Mouse (Mus musculus) layer of hippocampus, postnatal 10 days (tissue): ENCODE data around the gene Notch4. TPM values are rescaled to one million over a fixed set of nuclear protein-coding genes. Genes with fewer than 3 reads are reported as not detected.
"Not testable (repeated sequence)": the region's sequence is repeated elsewhere in the genome, so short reads cannot be mapped to it uniquely, and the experiment has no call there.

Experiments used
- DNase-seq, 2 experiments: peaks; one replicate each; pipeline ENCODE4 v3.0.0; 2021; ENCODE audit warnings: low spot score in 2 of 2
- long read RNA-seq: library from polyadenylated mRNA; stranded (forward); transcript quantifications from one replicate; pipeline ENCODE4 v2.0.0, GENCODE M21; 2023
- total RNA-seq, 2 experiments: library from RNA; stranded (reverse); gene quantifications; 2 replicates each; pipeline ENCODE4 v1.2.3; 2021

Gene Notch4
- total RNA-seq = 10 to 100 TPM; 12.9 to 13.0 TPM
- long read RNA-seq, partial matches to known transcripts = 5 of 6 reads
- long read RNA-seq, other reads (novel, unspliced or antisense) = 0 of 6 reads

GRCm38 (mm10) chr17:34564003-34564421, at the start of gene Notch4:
Notch4 (plus strand) TSS chr17:34564268.
- DNase-seq = no peak

DNA sequence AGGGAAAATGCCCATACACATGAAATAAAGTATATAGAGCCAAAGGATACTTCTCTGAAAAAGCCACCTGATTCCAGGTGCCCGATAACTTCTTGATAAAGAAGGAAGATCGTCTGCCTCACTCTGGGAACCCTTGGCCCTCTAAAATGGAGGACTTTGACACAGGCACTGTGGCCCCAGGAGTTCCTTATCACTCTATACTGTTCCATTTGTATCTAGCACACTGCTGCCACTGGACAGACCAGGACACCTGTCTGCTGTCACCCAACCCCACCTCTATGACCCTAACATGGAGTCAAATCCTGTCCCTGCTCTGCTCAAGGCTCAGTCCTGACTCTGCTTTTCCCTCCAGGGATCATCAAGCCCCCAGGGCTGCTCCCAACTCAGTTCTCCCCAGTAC, 47.6 kb upstream of the Notch4 start:
- DNase-seq = no peak

DNA sequence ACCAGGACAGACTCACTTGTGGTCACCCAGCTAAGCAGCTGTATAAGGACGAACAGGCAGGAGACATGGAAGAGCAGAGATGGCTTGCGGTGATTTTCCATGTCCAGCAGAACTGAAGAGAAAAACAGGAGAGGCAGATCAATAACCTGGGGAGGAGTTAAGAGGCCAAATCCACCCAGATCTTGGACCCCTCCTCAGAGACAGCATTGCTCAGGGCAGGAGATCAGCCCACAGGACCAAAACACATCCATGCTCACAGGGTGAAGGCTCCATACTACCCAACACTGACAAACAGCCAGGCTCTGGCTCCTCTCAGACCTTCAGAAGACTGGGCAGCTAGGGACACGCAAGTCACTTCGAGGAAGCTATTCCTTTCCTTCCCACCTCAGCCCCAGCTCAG, 46.8 kb upstream of the Notch4 start, which contains the start of gene Btnl6:
Btnl6 (minus strand) TSS at position 101 of the 400 bp plus-strand sequence.
- DNase-seq = no peak

DNA sequence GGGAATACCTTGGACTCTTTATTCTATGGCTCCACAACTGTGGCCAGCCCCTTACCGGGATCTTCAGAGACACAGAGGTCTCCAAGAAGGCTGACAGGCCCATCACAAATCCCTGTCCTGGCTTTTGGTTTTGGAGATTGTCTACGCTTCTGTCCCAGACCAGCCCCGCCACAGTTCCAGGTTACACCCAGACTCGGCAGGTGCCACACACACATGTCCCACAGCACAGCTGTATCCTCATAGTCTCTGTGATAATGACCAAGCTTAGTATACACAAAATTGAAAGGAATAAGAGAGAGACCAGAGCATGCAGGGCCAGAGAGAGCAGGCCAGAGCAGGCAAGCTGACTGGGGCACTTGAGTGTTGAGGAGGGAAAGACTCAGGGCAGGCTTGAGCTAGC, 46.3 kb upstream of the Notch4 start:
- no peak for DNase-seq

- not testable (repeated sequence) for DNase-seq
Observed at GRCm38 (mm10) chr17:34518571-34518970, 45.5 kb upstream of the Notch4 start.

- no peak for DNase-seq
Observed at GRCm38 (mm10) chr17:34519001-34519400, 45.1 kb upstream of the Notch4 start.

GRCm38 (mm10) chr17:34532671-34533070, 31.4 kb upstream of the Notch4 start:
- no peak for DNase-seq

- not testable (repeated sequence) for DNase-seq
Observed at GRCm38 (mm10) chr17:34543567-34543966, 20.5 kb upstream of the Notch4 start.

DNA sequence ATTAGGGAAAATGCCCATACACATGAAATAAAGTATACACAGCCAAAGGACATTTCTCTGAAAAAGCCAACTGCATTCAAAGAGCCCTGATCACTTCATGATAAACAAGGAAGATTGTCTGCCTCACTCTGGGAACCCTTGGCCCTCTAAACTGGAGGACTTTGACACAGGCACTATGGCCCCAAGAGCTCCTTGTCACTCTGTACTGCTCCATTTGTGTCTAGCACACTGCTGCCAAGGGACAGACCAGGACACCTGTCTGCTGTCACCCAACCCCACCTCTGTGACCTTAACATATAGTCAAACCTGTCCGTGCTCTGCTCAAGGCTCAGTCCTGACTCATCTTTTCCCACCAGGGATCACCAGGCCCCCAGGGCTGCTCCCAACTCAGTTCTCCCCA, 17.3 kb upstream of the Notch4 start:
- DNase-seq = no peak

- no peak for DNase-seq
Observed at GRCm38 (mm10) chr17:34547601-34548000, 16.5 kb upstream of the Notch4 start.

GRCm38 (mm10) chr17:34549156-34549555, 14.9 kb upstream of the Notch4 start:
- DNase-seq = no peak

DNA sequence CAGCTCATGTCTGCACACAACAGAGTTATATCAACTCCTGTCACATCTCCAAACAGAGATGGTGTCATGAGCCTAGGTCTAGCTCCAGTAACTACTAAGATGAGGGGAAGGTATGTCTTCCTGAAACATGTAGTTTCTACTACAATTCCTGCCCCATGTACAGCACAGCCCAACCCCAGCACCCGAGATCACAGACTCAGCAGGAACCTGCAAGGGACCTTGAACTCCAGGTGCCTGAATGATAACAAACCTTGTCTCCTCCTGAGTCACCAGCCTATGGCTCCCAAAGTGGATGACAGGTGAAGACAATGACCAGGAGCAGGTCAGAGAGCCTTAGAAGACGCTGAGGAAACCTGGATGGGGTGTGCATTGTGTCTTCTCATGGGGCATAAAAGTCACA, 14.2 kb upstream of the Notch4 start:
- no peak for DNase-seq

DNA sequence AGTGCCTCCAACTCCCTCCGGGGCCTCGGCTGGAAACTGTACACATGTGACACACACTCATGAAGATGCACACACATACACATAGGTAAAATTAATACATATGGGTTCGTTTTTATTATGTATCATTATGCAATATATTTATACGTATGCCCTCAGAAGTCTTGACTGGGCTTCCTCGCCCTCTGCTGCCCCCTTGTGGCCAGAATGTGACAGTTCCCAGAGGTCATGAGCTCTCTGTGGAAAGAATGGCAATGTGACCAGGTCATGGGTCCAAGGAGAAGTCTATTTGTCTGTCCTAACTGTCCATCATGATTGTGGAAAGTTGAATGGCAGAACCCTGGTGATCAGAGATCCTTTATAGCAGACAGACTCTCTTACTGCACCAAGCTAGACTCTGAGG, 8.6 kb upstream of the Notch4 start:
- DNase-seq = peak; percentile 72 to 79

GRCm38 (mm10) chr17:34556406-34556805, 7.7 kb upstream of the Notch4 start:
- no peak for DNase-seq

DNA sequence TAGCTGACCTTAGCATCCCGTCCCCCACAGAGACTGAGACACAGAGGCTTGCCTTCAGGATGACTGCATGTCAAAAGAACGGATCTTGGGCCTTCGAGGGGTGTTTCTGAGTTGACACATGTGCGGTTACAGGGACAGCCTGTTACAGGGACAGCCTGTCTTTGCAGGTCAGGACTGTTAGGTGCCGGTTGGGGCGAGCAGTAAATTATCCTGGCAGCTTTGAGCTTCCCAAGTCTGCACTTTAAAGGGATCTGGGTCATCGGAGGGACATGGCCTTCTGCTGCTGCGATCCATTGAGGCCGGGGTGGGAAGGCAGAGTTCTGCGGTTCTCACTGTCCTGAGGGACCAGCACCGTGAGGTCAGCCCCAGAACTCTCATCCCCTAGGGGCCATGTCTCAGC, 6.7 kb upstream of the Notch4 start:
- DNase-seq = no peak

DNA sequence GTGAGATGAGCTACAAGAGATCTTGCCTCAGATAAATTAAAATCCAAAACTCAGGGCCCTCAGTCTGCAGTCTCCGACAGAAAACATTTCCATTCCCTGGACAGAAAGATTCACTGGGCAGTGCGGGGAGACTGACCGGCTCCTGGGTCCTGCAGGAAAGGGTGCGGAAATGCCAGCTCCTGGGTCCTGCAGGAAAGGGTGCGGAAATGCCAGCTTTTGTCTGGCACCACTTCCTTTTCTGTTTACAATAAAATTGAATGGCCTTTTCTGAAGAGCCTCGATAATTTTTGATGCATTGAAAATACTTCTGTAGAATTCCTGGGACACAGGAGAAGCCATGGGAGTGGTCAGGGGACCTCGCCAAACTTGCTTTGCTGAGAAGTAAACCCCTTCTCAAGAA, 5.0 kb upstream of the Notch4 start:
- DNase-seq = no peak

- DNase-seq = no peak
Observed at GRCm38 (mm10) chr17:34559895-34560294, 4.2 kb upstream of the Notch4 start.

DNA sequence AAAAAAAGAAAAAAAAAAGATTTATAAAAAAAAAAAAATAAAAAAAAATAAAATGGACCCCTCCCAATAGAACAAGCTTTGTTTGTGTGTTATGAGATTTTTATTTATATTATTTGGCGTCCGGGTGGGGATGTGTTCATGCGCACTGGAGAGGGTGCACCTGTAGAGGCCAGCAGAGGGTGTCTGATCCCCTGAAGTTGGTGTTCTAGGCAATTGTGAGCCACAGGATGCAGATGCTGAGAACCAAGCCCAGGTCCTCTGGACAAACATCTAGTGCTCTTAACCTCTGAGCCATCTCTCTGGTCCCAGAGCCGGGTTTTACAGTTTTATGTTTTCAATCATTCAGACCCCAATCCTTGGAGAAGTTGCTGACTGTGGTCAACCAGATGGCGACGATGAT, 3.6 kb upstream of the Notch4 start:
- no peak for DNase-seq

- DNase-seq = no peak
Observed at GRCm38 (mm10) chr17:34561200-34561599, 2.9 kb upstream of the Notch4 start.

GRCm38 (mm10) chr17:34562595-34562994, 1.5 kb upstream of the Notch4 start:
- DNase-seq = no peak

GRCm38 (mm10) chr17:34563354-34563753, 714 bp upstream of the Notch4 start:
- no peak for DNase-seq

DNA sequence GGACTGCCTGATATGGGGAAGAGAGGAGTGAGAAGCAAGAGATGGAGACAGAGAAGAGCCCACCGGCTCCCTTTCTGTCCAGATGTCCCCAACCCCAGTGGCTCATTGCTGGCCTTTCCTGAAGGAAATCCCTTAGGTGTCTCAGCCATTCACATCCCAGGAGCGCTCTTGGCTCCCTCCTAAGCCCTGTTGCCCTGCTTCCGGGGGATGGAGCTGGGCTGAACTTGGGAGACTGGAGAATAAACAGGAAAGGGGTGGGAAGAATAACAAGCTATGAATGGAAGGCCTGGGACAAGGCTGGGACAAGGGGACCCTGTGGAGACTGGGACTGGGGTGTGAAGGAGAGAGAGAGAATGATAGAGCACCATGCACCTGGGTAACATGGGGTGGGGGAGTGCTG, 728 bp downstream of the Notch4 start:
- DNase-seq = no peak

- DNase-seq = no peak
Observed at GRCm38 (mm10) chr17:34567311-34567710, 3.2 kb downstream of the Notch4 start.

- DNase-seq = no peak
Observed at GRCm38 (mm10) chr17:34568421-34568820, 4.4 kb downstream of the Notch4 start.
